Mouse (Mus musculus) MEL (cell line): ENCODE results near the gene Gm20388. TPM values are rescaled to one million over a fixed set of nuclear protein-coding genes. Genes with fewer than 3 reads are reported as not detected.

ENCODE experiments used
- DNase-seq: peaks from one replicate; pipeline ENCODE4 v3.0.0; 2011; ENCODE audit warnings: low read depth, low spot score
- H3K27ac ChIP-seq: 2 replicates; pipeline ENCODE4 v1.5.1; 2012; ENCODE audit warnings: low read depth, mild to moderate bottlenecking, control low read depth, low read length, moderate library complexity; ENCODE audit not compliant: control insufficient read depth
- H3K27me3 ChIP-seq, 2 experiments: fragments of 150-350 bp in 1 of 2; sonication (generic) in 1 of 2; 2 replicates each; pipeline ENCODE4 v1.6.1; 2012; ENCODE audit warnings: low read length in 2 of 2, mild to moderate bottlenecking in 2 of 2, improper control_type of control experiment in 1 of 2, moderate library complexity in 1 of 2; ENCODE audit not compliant: insufficient read depth in 2 of 2, control insufficient read depth in 1 of 2
- H3K36me3 ChIP-seq, 2 experiments: 2 replicates each; pipeline ENCODE4 v1.6.1; 2012 to 2014; ENCODE audit warnings: low read length in 2 of 2, improper control_type of control experiment in 1 of 2, inconsistent platforms in 1 of 2, mild to moderate bottlenecking in 1 of 2; ENCODE audit not compliant: insufficient read depth in 2 of 2, control insufficient read depth in 1 of 2
- H3K4me1 ChIP-seq, 2 experiments: fragments of 150-350 bp in 1 of 2; sonication (generic) in 1 of 2; 2 replicates each; pipeline ENCODE4 v1.6.1; 2012; ENCODE audit warnings: low read length in 2 of 2, improper control_type of control experiment in 1 of 2, mild to moderate bottlenecking in 1 of 2; ENCODE audit not compliant: insufficient read depth in 2 of 2, control insufficient read depth in 1 of 2
- H3K4me3 ChIP-seq, 2 experiments: fragments of 150-350 bp in 1 of 2; sonication (generic) in 1 of 2; 2 replicates each; pipeline ENCODE4 v1.5.1; 2012; ENCODE audit warnings: low read depth in 2 of 2, low read length in 2 of 2, mild to moderate bottlenecking in 2 of 2, moderate library complexity in 2 of 2, control low read depth in 1 of 2, improper control_type of control experiment in 1 of 2; ENCODE audit not compliant: control insufficient read depth in 1 of 2, insufficient read depth in 1 of 2
- H3K79me2 ChIP-seq: 2 replicates; pipeline ENCODE4 v1.6.1; 2012; ENCODE audit warnings: mild to moderate bottlenecking, low read length, moderate library complexity; ENCODE audit not compliant: control insufficient read depth, poor library complexity, insufficient read depth
- H3K9ac ChIP-seq: 2 replicates; pipeline ENCODE4 v1.6.1; 2012; ENCODE audit warnings: low read depth, mild to moderate bottlenecking, control low read depth, low read length, moderate library complexity; ENCODE audit not compliant: control insufficient read depth, poor library complexity, severe bottlenecking
- H3K9me3 ChIP-seq: fragments of 150-350 bp; sonication (generic); replicated peaks from 2 replicates; pipeline ENCODE4 v1.6.1; 2012; ENCODE audit warnings: mild to moderate bottlenecking, low read length, improper control_type of control experiment, moderate library complexity; ENCODE audit not compliant: insufficient read depth
- CHD1 ChIP-seq: IDR thresholded peaks from 2 replicates; pipeline ENCODE4 v1.6.1; 2012; ENCODE audit warnings: low read depth, mild to moderate bottlenecking, inconsistent platforms, low read length, improper control_type of control experiment
- CHD2 ChIP-seq: IDR thresholded peaks from 2 replicates; pipeline ENCODE4 v1.6.1; 2011; ENCODE audit warnings: low read length, improper control_type of control experiment
- E2F4 ChIP-seq: IDR thresholded peaks from 2 replicates; pipeline ENCODE4 v1.6.1; 2011; ENCODE audit warnings: low read depth, low read length, improper control_type of control experiment, borderline replicate concordance
- EP300 ChIP-seq, 2 experiments: IDR thresholded peaks; 2 replicates each; pipeline ENCODE4 v1.6.1; 2011; ENCODE audit warnings: improper control_type of control experiment in 2 of 2, low read length in 2 of 2, low read depth in 1 of 2, mild to moderate bottlenecking in 1 of 2
- ETS1 ChIP-seq: IDR thresholded peaks from 2 replicates; pipeline ENCODE4 v1.6.1; 2012; ENCODE audit warnings: low read depth, mild to moderate bottlenecking, inconsistent platforms, low read length, improper control_type of control experiment, moderate library complexity
- GABPA ChIP-seq: IDR thresholded peaks from 2 replicates; pipeline ENCODE4 v1.6.1; 2012; ENCODE audit warnings: low read depth, mild to moderate bottlenecking, inconsistent platforms, low read length, improper control_type of control experiment, moderate library complexity
- HCFC1 ChIP-seq: IDR thresholded peaks from 2 replicates; pipeline ENCODE4 v1.6.1; 2012; ENCODE audit warnings: low read depth, mild to moderate bottlenecking, inconsistent platforms, low read length, improper control_type of control experiment, moderate library complexity
- JUND ChIP-seq: IDR thresholded peaks from 2 replicates; pipeline ENCODE4 v1.6.1; 2011; ENCODE audit warnings: low read depth, mild to moderate bottlenecking, improper control_type of control experiment, low read length
- KAT2A ChIP-seq: conservative IDR thresholded peaks from 2 replicates; pipeline ENCODE4 v1.6.1; 2012; ENCODE audit warnings: low read depth, low read length, improper control_type of control experiment, inconsistent platforms
- MAFK ChIP-seq: IDR thresholded peaks from 2 replicates; pipeline ENCODE4 v1.6.1; 2011; ENCODE audit warnings: low read depth, mild to moderate bottlenecking, low read length, improper control_type of control experiment, borderline replicate concordance
- MAX ChIP-seq: IDR thresholded peaks from 2 replicates; pipeline ENCODE4 v1.6.1; 2011; ENCODE audit warnings: low read length, improper control_type of control experiment
- MEF2A ChIP-seq: IDR thresholded peaks from 2 replicates; pipeline ENCODE4 v1.6.1; 2014; ENCODE audit warnings: low read depth, mild to moderate bottlenecking, inconsistent platforms, low read length, improper control_type of control experiment; ENCODE audit not compliant: poor library complexity, insufficient replicate concordance, severe bottlenecking; ENCODE audit errors: extremely low read depth
- MXI1 ChIP-seq: IDR thresholded peaks from 2 replicates; pipeline ENCODE4 v1.6.1; 2011; ENCODE audit warnings: mild to moderate bottlenecking, low read depth, low read length, improper control_type of control experiment
- MYB ChIP-seq: IDR thresholded peaks from 2 replicates; pipeline ENCODE4 v1.6.1; 2011; ENCODE audit warnings: mild to moderate bottlenecking, low read depth, low read length, improper control_type of control experiment
- NRF1 ChIP-seq: IDR thresholded peaks from 2 replicates; pipeline ENCODE4 v1.6.1; 2014; ENCODE audit warnings: low read depth, mild to moderate bottlenecking, inconsistent platforms, low read length, improper control_type of control experiment, moderate library complexity; ENCODE audit not compliant: poor library complexity, insufficient read depth, severe bottlenecking
- POLR2AphosphoS2 ChIP-seq: IDR thresholded peaks from 2 replicates; pipeline ENCODE4 v1.6.1; 2011; ENCODE audit warnings: low read length, improper control_type of control experiment
- POLR2AphosphoS5 ChIP-seq: IDR thresholded peaks from 2 replicates; pipeline ENCODE4 v1.6.1; 2012; ENCODE audit warnings: low read depth, borderline replicate concordance, mild to moderate bottlenecking, inconsistent platforms, low read length, moderate library complexity, mixed read lengths
- RCOR1 ChIP-seq: IDR thresholded peaks from 2 replicates; pipeline ENCODE4 v1.6.1; 2012; ENCODE audit warnings: low read depth, mild to moderate bottlenecking, inconsistent platforms, low read length, improper control_type of control experiment
- SMC3 ChIP-seq: IDR thresholded peaks from 2 replicates; pipeline ENCODE4 v1.6.1; 2011; ENCODE audit warnings: low read depth, low read length, improper control_type of control experiment
- TCF12 ChIP-seq: IDR thresholded peaks from 2 replicates; pipeline ENCODE4 v1.6.1; 2014; ENCODE audit warnings: low read depth, mild to moderate bottlenecking, inconsistent platforms, low read length, improper control_type of control experiment, moderate library complexity
- UBTF ChIP-seq: IDR thresholded peaks from 2 replicates; pipeline ENCODE4 v1.6.1; 2012; ENCODE audit warnings: low read depth, mild to moderate bottlenecking, inconsistent platforms, low read length, improper control_type of control experiment, moderate library complexity, borderline replicate concordance; ENCODE audit not compliant: insufficient read depth
- USF1 ChIP-seq: IDR thresholded peaks from 2 replicates; pipeline ENCODE4 v1.6.1; 2014; ENCODE audit warnings: low read depth, mild to moderate bottlenecking, inconsistent platforms, low read length, improper control_type of control experiment, moderate library complexity
- ZMIZ1 ChIP-seq: IDR thresholded peaks from 2 replicates; pipeline ENCODE4 v1.6.1; 2012; ENCODE audit warnings: low read depth, mild to moderate bottlenecking, inconsistent platforms, low read length, improper control_type of control experiment, moderate library complexity
- polyA plus RNA-seq, 2 experiments: library from polyadenylated mRNA; stranded (reverse) in 1 of 2; unstranded in 1 of 2; fragments of >175 nt in 1 of 2; fragments of >200 nt in 1 of 2; gene quantifications; 2 replicates each; pipeline versions ENCODE4 v1.2.1 to v1.2.4; 2012; ENCODE audit warnings: low replicate concordance in 2 of 2, low read depth in 1 of 2; ENCODE audit not compliant: insufficient read length in 2 of 2, insufficient read depth in 1 of 2, missing spikeins in 1 of 2
- total RNA-seq: library from RNA; depleted of rRNA; stranded (reverse); fragments of 300-350 nt; gene quantifications from 2 replicates; pipeline ENCODE4 v1.2.3, GENCODE M21; 2012

The Gm20388 gene
- total and polyA plus RNA-seq, 3 experiments, result 11.1 to 17.8 TPM; not detected in 1

DNA sequence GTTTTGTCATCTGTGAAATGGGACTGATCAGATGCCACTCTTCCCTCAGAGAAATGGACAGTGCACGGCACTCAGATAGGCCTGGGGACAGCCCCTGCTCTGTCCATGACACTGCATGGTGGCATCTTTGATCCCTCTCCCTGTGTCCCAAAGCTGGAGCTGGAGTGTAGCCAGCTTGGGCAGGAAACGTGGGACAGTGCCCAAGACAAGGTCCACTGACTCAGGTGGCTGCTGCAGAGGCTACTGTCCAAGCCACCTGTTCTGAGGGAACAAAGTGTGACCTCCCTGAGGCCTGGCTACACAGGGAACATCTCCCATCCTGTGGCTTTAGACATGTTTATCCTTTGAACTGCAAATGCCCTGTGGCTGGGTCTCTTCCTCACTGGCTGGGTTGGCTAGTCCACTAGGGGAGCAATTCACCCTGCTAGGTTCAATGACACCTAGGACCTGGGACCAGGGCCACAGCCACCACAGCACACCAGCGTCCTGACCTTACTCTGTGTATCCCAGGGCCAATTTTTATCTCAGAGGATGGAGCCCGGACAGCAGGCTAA lies 271.3 kb downstream of the Gm20388 start:
- DNase-seq, result no peak
- H3K27me3 ChIP-seq, result no peaks in the 10 kb centered on the region
- no peak overlapping the region for H3K4me3 ChIP-seq
- H3K9ac ChIP-seq, result no peak overlapping the region
- H3K27ac ChIP-seq, result no peak overlapping the region
- no peaks in the 10 kb centered on the region for H3K4me1 ChIP-seq
- no peaks in the 10 kb centered on the region for H3K36me3 ChIP-seq
- TF ChIP-seq ZMIZ1 (no peak), GABPA (no peak)
- TF ChIP-seq, all 39 proteins: peak for 0
- Histone ChIP-seq H3K9me3 (no peaks in the 10 kb centered on the region), H3K79me2 (no peaks in the 10 kb centered on the region)

DNA sequence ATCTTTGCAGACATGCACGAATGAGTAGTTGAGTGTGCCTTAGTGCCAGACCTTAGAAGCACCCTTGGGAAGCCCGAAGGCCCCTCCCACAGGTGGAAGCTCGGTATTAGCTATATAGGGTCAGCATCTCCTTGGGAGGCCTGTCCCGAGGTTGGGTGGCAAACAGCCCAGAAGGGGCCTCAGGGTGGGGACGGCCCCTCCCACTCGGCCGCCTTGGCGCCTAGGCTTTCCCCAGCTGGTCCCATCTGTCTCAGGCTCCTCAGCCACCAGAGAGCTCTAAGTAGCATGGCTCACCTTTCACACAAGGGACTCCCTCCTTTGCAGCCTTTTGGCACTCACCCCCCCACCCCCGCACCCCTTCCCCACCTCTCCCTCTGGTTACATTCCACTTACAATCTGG lies 273.7 kb downstream of the Gm20388 start:
- H3K27ac ChIP-seq, result no peak overlapping the region
- H3K4me1 ChIP-seq, result no peaks in the 10 kb centered on the region
- no peaks in the 10 kb centered on the region for H3K79me2 ChIP-seq
- H3K9me3 ChIP-seq, result no peaks in the 10 kb centered on the region
- no peak for TF ChIP-seq POLR2AphosphoS2
- TF ChIP-seq JUND, result no peak
- no peak for TF ChIP-seq MXI1
- no peak for TF ChIP-seq CHD2
- TF ChIP-seq USF1, result no peak
- TF ChIP-seq NRF1, result no peak
- no peak overlapping the region for H3K9ac ChIP-seq
- no peaks in the 10 kb centered on the region for H3K36me3 ChIP-seq
- no peak for DNase-seq
- no peaks in the 10 kb centered on the region for H3K27me3 ChIP-seq
- no peak overlapping the region for H3K4me3 ChIP-seq

DNA sequence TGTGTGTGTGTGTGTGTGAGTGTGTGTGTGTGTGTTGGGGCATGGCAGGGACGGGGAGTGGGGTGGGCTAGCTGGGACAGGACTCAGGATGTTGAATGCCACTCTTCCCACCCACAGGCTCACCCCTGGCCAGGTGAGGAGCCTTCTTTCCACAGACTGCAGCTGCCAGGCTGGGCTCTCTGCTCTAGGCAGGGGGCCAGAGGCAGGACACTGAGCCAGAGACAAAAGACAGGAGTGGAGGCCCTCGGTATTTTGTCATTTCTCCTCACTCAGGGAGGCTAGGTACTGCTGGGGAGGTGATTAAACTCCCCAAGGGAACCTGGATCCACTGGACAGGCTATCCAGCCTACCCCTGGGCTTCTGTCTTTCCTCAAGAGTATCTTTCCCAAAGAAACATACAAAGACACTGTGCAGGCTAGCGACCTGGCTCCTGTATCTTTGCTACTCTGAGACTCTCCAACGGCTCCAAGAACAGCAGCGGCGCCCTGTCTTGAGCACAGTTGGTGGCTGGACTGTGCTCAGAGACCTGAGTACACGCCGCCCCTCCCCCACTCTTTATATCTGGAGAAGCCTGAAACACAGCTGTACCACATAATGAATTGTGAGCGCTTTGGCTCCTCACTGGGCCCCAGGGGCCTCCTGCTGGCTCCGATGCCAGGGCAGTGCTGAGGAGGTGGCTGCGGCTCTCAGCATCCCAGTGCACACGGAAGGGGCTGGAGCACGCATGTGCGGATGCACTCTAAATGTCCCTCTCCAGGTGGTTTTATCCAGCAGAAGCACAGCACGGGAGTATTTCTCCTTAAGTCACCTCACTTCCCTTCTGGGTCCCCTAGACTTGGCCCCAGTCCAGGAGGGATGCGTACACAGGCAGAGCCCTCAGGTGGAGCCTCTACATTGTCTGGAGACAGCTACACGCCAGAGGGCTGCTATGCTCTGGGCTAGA lies 274.5 kb downstream of the Gm20388 start:
- Histone ChIP-seq H3K4me3 (no peak overlapping the region), H3K79me2 (no peaks in the 10 kb centered on the region), H3K4me1 (no peaks in the 10 kb centered on the region), H3K36me3 (no peaks in the 10 kb centered on the region), H3K27me3 (no peaks in the 10 kb centered on the region), H3K27ac (no peak overlapping the region), H3K9ac (no peak overlapping the region), H3K9me3 (no peaks in the 10 kb centered on the region)
- no peak for DNase-seq
- no peak for TF ChIP-seq NRF1
- no peak for TF ChIP-seq TCF12
- no peak for TF ChIP-seq KAT2A
- TF ChIP-seq ETS1, result no peak
- TF ChIP-seq MYB, result no peak
- TF ChIP-seq MAFK, result no peak
- TF ChIP-seq CHD2, result no peak
- TF ChIP-seq RCOR1, result no peak
- no peak for TF ChIP-seq MEF2A
- TF ChIP-seq MXI1, result no peak
- TF ChIP-seq E2F4, result no peak
- no peak for TF ChIP-seq EP300 (IDR thresholded peaks at IDR 0.05; ENCODE audit: low read depth in 1 of 2, low read length in 2 of 2)
- TF ChIP-seq GABPA, result no peak
- TF ChIP-seq MAX, result no peak
- TF ChIP-seq SMC3, result no peak
- no peak for TF ChIP-seq CHD1
- TF ChIP-seq UBTF, result no peak
- TF ChIP-seq POLR2AphosphoS5, result no peak
- no peak for TF ChIP-seq HCFC1
